Mouse (Mus musculus) CH12.LX (cell line): ENCODE results near the gene RPS10-NUDT3.

ENCODE experiments used
- CHD2 ChIP-seq: IDR thresholded peaks from 2 replicates; pipeline ENCODE4 v1.6.1; 2011; ENCODE audit warnings: low read length, improper control_type of control experiment
- CTCF ChIP-seq, 2 experiments: IDR thresholded peaks in 1 of 2; conservative IDR thresholded peaks in 1 of 2; 2 replicates each; pipeline ENCODE4 v1.5.1; 2011 to 2012; ENCODE audit warnings: low read depth in 2 of 2, low read length in 2 of 2, improper control_type of control experiment in 1 of 2, inconsistent platforms in 1 of 2, mild to moderate bottlenecking in 1 of 2, moderate library complexity in 1 of 2
- E2F4 ChIP-seq: IDR thresholded peaks from 2 replicates; pipeline ENCODE4 v1.6.1; 2011; ENCODE audit warnings: low read depth, low read length, improper control_type of control experiment; ENCODE audit not compliant: insufficient replicate concordance
- EP300 ChIP-seq: IDR thresholded peaks from 2 replicates; pipeline ENCODE4 v1.6.1; 2011; ENCODE audit warnings: low read length, improper control_type of control experiment
- MAX ChIP-seq: IDR thresholded peaks from 2 replicates; pipeline ENCODE4 v1.6.1; 2011; ENCODE audit warnings: low read length, improper control_type of control experiment
- PAX5 ChIP-seq: IDR thresholded peaks from 2 replicates; pipeline ENCODE4 v1.6.1; 2012; ENCODE audit warnings: low read length, inconsistent platforms, mixed read lengths
- POLR2A ChIP-seq: IDR thresholded peaks from 2 replicates; pipeline ENCODE4 v1.6.1; 2011; ENCODE audit warnings: low read depth, mild to moderate bottlenecking, improper control_type of control experiment, low read length
- RCOR1 ChIP-seq: conservative IDR thresholded peaks from 2 replicates; pipeline ENCODE4 v1.6.1; 2012; ENCODE audit warnings: low read depth, mild to moderate bottlenecking, inconsistent platforms, low read length, improper control_type of control experiment
- TCF12 ChIP-seq: IDR thresholded peaks from 2 replicates; pipeline ENCODE4 v1.6.1; 2014; ENCODE audit warnings: low read depth, mild to moderate bottlenecking, inconsistent platforms, low read length, improper control_type of control experiment
- USF2 ChIP-seq: conservative IDR thresholded peaks from 2 replicates; pipeline ENCODE4 v1.6.1; 2011; ENCODE audit warnings: low read depth, low read length, improper control_type of control experiment
- ZMIZ1 ChIP-seq: IDR thresholded peaks from 2 replicates; pipeline ENCODE4 v1.6.1; 2012; ENCODE audit warnings: low read depth, mild to moderate bottlenecking, inconsistent platforms, low read length, improper control_type of control experiment

- no peak for TF ChIP-seq RCOR1
- no peak for TF ChIP-seq POLR2A
- no peak for TF ChIP-seq CTCF (conservative IDR thresholded peaks at IDR 0.05 in 1 of 2, IDR thresholded peaks at IDR 0.05 in 1 of 2; ENCODE audit: low read depth in 2 of 2, low read length in 2 of 2)
- no peak for TF ChIP-seq E2F4
- TF ChIP-seq CHD2: no peak
- no peak for TF ChIP-seq EP300
- TF ChIP-seq PAX5: no peak
- no peak for TF ChIP-seq ZMIZ1
- no peak for TF ChIP-seq USF2
- TF ChIP-seq TCF12: no peak
- TF ChIP-seq MAX: no peak
Measured at GRCm38 (mm10) chr17:27625455-27626251, 9.4 kb downstream of the RPS10-NUDT3 start.
